ENCODE assay signal across 10 mouse cellular contexts in genomic region chr17:23542835-23543234, GRCm38 (mm10). TPM values are rescaled to one million over a fixed set of nuclear protein-coding genes. Genes with fewer than 3 reads are reported as not detected.
A peak's percentile ranks its signal among the peaks of the same experiment; 100 is the strongest.
DNase-seq lines count a peak whose midpoint lies in the region; ATAC-seq and TF ChIP-seq lines count a peak whose summit lies in the region.
"Had no signal": no experiment of that assay in that cellular context is flagged by ENCODE, and none has a peak within 500 bp of the region (broad histone marks: within the 10 kb centered on the region; RNA-seq: fewer than 3 reads in every experiment).

No protein-coding gene starts in this region.

- no peak for TF ChIP-seq CTCF in liver, embryonic 14.5 days (IDR thresholded peaks at IDR 0.05; ENCODE audit: low read depth)

- H3K36me3 ChIP-seq in heart, embryonic 10.5 days = no peaks in the 10 kb centered on the region
- no peaks in the 10 kb centered on the region for H3K36me3 ChIP-seq in heart, embryonic 12.5 days
- H3K36me3 ChIP-seq in liver, embryonic 14.5 days (replicated peaks; ENCODE audit: control insufficient read depth, insufficient read depth, low read depth) = no peaks in the 10 kb centered on the region
- no peaks in the 10 kb centered on the region for H3K36me3 ChIP-seq in limb, embryonic 12.5 days
- H3K36me3 ChIP-seq in midbrain, embryonic 10.5 days = no peaks in the 10 kb centered on the region
- H3K36me3 ChIP-seq: hindbrain, embryonic 13.5 days had no signal

- H3K9ac ChIP-seq in heart, embryonic 12.5 days = no peak overlapping the region
- no peak overlapping the region for H3K9ac ChIP-seq in liver, embryonic 14.5 days (replicated peaks)
- no peak overlapping the region for H3K9ac ChIP-seq in limb, embryonic 12.5 days (replicated peaks)
- H3K9ac ChIP-seq: liver, postnatal 0 days had no signal

- peak; percentile 68 for DNase-seq in heart, embryonic 10.5 days (ENCODE audit: low spot score)
- DNase-seq in liver, embryonic 14.5 days (ENCODE audit: low read depth in 3 of 3, low spot score in 3 of 3) = no peak
- no peak for DNase-seq in liver
- DNase-seq in midbrain, embryonic 10.5 days (ENCODE audit: low spot score) = no peak
- DNase-seq: liver, postnatal 0 days had no signal

- no peak for ATAC-seq in heart, embryonic 12.5 days (ENCODE audit: insufficient number of reproducible peaks, low FRiP score)
- no peak for ATAC-seq in liver, embryonic 14.5 days (ENCODE audit: insufficient read depth)
- ATAC-seq in limb, embryonic 12.5 days (ENCODE audit: insufficient number of reproducible peaks, insufficient read depth, low FRiP score, low TSS enrichment, low read depth) = no peak
- ATAC-seq: liver, postnatal 0 days had no signal

- 47% methylated on average over 4 of the region's 4 CpGs for WGBS in heart, embryonic 10.5 days
- WGBS in heart, embryonic 12.5 days = 53% methylated on average over 4 of the region's 4 CpGs
- WGBS in liver, embryonic 14.5 days (ENCODE audit: insufficient replicate concordance) = 17% methylated on average over 4 of the region's 4 CpGs
- WGBS in limb, embryonic 12.5 days = 43% methylated on average over 4 of the region's 4 CpGs
- WGBS in midbrain, embryonic 10.5 days = 54% methylated on average over 4 of the region's 4 CpGs

- 0 out of 2 replicates have a peak, but pooled peaks cover 4% of the 10 kb centered on the region for H3K27me3 ChIP-seq in heart, embryonic 10.5 days (ENCODE audit: insufficient read depth, poor library complexity, severe bottlenecking)
- peaks cover 25% of the 10 kb centered on the region for H3K27me3 ChIP-seq in heart, embryonic 12.5 days (replicated peaks)
- no peaks in the 10 kb centered on the region for H3K27me3 ChIP-seq in liver, embryonic 14.5 days (ENCODE audit: control insufficient read depth, insufficient read depth, low read length)
- H3K27me3 ChIP-seq in limb, embryonic 12.5 days = peaks cover 40% of the 10 kb centered on the region
- H3K27me3 ChIP-seq in midbrain, embryonic 10.5 days (ENCODE audit: low read depth, poor library complexity, severe bottlenecking) = peaks cover 49% of the 10 kb centered on the region

- H3K27ac ChIP-seq in heart, embryonic 10.5 days = no peak overlapping the region
- no peak overlapping the region for H3K27ac ChIP-seq in heart, embryonic 12.5 days (ENCODE audit: poor library complexity, severe bottlenecking)
- H3K27ac ChIP-seq in liver, embryonic 14.5 days = no peak overlapping the region
- peak overlapping the region; percentile 92 for H3K27ac ChIP-seq in brown adipose tissue, adult 24 weeks (replicated peaks; ENCODE audit: low read depth, low read length)
- no peak overlapping the region for H3K27ac ChIP-seq in limb, embryonic 12.5 days
- H3K27ac ChIP-seq in midbrain, embryonic 10.5 days (replicated peaks) = no peak overlapping the region
- H3K27ac ChIP-seq: hindbrain, embryonic 13.5 days had no signal

- no peak overlapping the region; the same call in 1 of the 2 replicates for H3K4me2 ChIP-seq in heart, embryonic 12.5 days
- 0 out of 2 replicates have a peak overlapping the region, but pooled peaks have one; percentile 8 for H3K4me2 ChIP-seq in liver, embryonic 14.5 days (ENCODE audit: low read depth)
- H3K4me2 ChIP-seq in limb, embryonic 12.5 days = peak overlapping the region; percentile 48; the same call in 1 of the 2 replicates

- TF ChIP-seq EP300 in liver, embryonic 14.5 days (IDR thresholded peaks at IDR 0.05; ENCODE audit: low read depth) = no peak

- peak overlapping the region; percentile 50; the same call in 1 of the 2 replicates for H3K4me3 ChIP-seq in heart, embryonic 10.5 days
- no peak overlapping the region for H3K4me3 ChIP-seq in heart, embryonic 12.5 days
- H3K4me3 ChIP-seq in liver, embryonic 14.5 days (ENCODE audit: insufficient read depth in 1 of 2, low read depth in 2 of 2, low read length in 2 of 2) = no peak overlapping the region
- no peak overlapping the region for H3K4me3 ChIP-seq in brown adipose tissue, adult 24 weeks (ENCODE audit: insufficient read depth, low read depth, low read length)
- H3K4me3 ChIP-seq in limb, embryonic 12.5 days (replicated peaks) = no peak overlapping the region
- H3K4me3 ChIP-seq in midbrain, embryonic 10.5 days = no peak overlapping the region

- no peaks in the 10 kb centered on the region for H3K9me3 ChIP-seq in heart, embryonic 10.5 days
- H3K9me3 ChIP-seq in heart, embryonic 12.5 days (replicated peaks) = no peaks in the 10 kb centered on the region
- H3K9me3 ChIP-seq in liver, embryonic 14.5 days (ENCODE audit: control insufficient read depth, low read length) = no peaks in the 10 kb centered on the region
- no peaks in the 10 kb centered on the region for H3K9me3 ChIP-seq in limb, embryonic 12.5 days
- H3K9me3 ChIP-seq in midbrain, embryonic 10.5 days (replicated peaks) = no peaks in the 10 kb centered on the region
- H3K9me3 ChIP-seq: hindbrain, embryonic 13.5 days had no signal

- H3K4me1 ChIP-seq in heart, embryonic 10.5 days = peaks cover 19% of the 10 kb centered on the region; the same call in 1 of the 2 replicates
- H3K4me1 ChIP-seq in heart, embryonic 12.5 days (replicated peaks) = peaks cover 14% of the 10 kb centered on the region; the same call in 1 of the 2 replicates
- H3K4me1 ChIP-seq in liver, embryonic 14.5 days (replicated peaks; ENCODE audit: control insufficient read depth in 2 of 2, insufficient read depth in 2 of 2, low read length in 1 of 2) = peaks cover 12 to 25% of the 10 kb centered on the region in 2 experiments
- H3K4me1 ChIP-seq in brown adipose tissue, adult 24 weeks (ENCODE audit: control insufficient read depth, insufficient read depth, insufficient read length, low read length) = peaks cover 9% of the 10 kb centered on the region; the same call in 1 of the 2 replicates
- H3K4me1 ChIP-seq in limb, embryonic 12.5 days (replicated peaks) = peaks cover 17% of the 10 kb centered on the region
- H3K4me1 ChIP-seq in midbrain, embryonic 10.5 days = peaks cover 36% of the 10 kb centered on the region

RNA-seq across cellular contexts. Expression of gene Zfp213, which starts 21.2 kb away (rescaled TPM):
- 19.5 and 23.0 TPM in 2 replicates for polyA plus RNA-seq in heart, embryonic 10.5 days (2016; fragmentation: Nextera tagmentation; extraction: Ambion mirVana)
- 14.1 and 16.9 TPM in 2 replicates for polyA plus RNA-seq in heart, embryonic 12.5 days (2016; fragmentation: Nextera tagmentation; extraction: Ambion mirVana)
- polyA plus RNA-seq in liver, embryonic 14.5 days (2012; rRNA removed) = 3.7 and 4.1 TPM in 2 replicates
- polyA plus RNA-seq in liver, embryonic 14.5 days (2014; fragmentation: Nextera tagmentation; extraction: Ambion mirVana) = 4.1 and 4.8 TPM in 2 replicates
- 3.4 and 4.6 TPM in 2 replicates for polyA plus RNA-seq in brown adipose tissue, adult 24 weeks (2012; ENCODE audit: insufficient read depth, insufficient read length, missing spikeins)
- 24.7 and 26.6 TPM in 2 replicates for polyA plus RNA-seq in limb, embryonic 12.5 days (2016; fragmentation: Nextera tagmentation; extraction: Ambion mirVana)
- polyA plus RNA-seq in midbrain, embryonic 10.5 days (2016; fragmentation: Nextera tagmentation; extraction: Ambion mirVana) = 27.5 and 28.7 TPM in 2 replicates

RNA-seq across cellular contexts. Expression of gene Zfp13, which starts 56.5 kb away (rescaled TPM):
- 12.0 and 15.4 TPM in 2 replicates for polyA plus RNA-seq in heart, embryonic 10.5 days (2016; fragmentation: Nextera tagmentation; extraction: Ambion mirVana)
- 9.1 and 10.7 TPM in 2 replicates for polyA plus RNA-seq in heart, embryonic 12.5 days (2016; fragmentation: Nextera tagmentation; extraction: Ambion mirVana)
- polyA plus RNA-seq in liver, embryonic 14.5 days (2012; rRNA removed) = 1.9 and 2.0 TPM in 2 replicates
- polyA plus RNA-seq in liver, embryonic 14.5 days (2014; fragmentation: Nextera tagmentation; extraction: Ambion mirVana) = 1.3 TPM in 2 replicates
- 1.8 and 3.7 TPM in 2 replicates for polyA plus RNA-seq in brown adipose tissue, adult 24 weeks (2012; ENCODE audit: insufficient read depth, insufficient read length, missing spikeins)
- 22.0 and 25.5 TPM in 2 replicates for polyA plus RNA-seq in limb, embryonic 12.5 days (2016; fragmentation: Nextera tagmentation; extraction: Ambion mirVana)
- polyA plus RNA-seq in midbrain, embryonic 10.5 days (2016; fragmentation: Nextera tagmentation; extraction: Ambion mirVana) = 19.8 and 25.7 TPM in 2 replicates

RNA-seq across cellular contexts. Expression of gene Zscan10, which starts 57.8 kb away (rescaled TPM):
- polyA plus RNA-seq in heart, embryonic 10.5 days (2016; fragmentation: Nextera tagmentation; extraction: Ambion mirVana) = 0.10 and 0.21 TPM in 2 replicates
- not detected in 2 replicates for polyA plus RNA-seq in heart, embryonic 12.5 days (2016; fragmentation: Nextera tagmentation; extraction: Ambion mirVana)
- polyA plus RNA-seq in liver, embryonic 14.5 days (2012; rRNA removed) = not detected in 2 replicates
- not detected in 2 replicates for polyA plus RNA-seq in liver, embryonic 14.5 days (2014; fragmentation: Nextera tagmentation; extraction: Ambion mirVana)
- not detected in 2 replicates for polyA plus RNA-seq in brown adipose tissue, adult 24 weeks (2012; ENCODE audit: insufficient read depth, insufficient read length, missing spikeins)
- polyA plus RNA-seq in limb, embryonic 12.5 days (2016; fragmentation: Nextera tagmentation; extraction: Ambion mirVana) = 0.37 and 0.45 TPM in 2 replicates
- polyA plus RNA-seq in midbrain, embryonic 10.5 days (2016; fragmentation: Nextera tagmentation; extraction: Ambion mirVana) = 0.12 and 0.19 TPM in 2 replicates
- polyA plus RNA-seq: frontal cortex, adult 2 months; liver, postnatal 0 days had no signal
